Mouse (Mus musculus) spleen, adult 2 months (tissue): ENCODE measurements around the gene Cpox.

ENCODE experiments used
- CTCF ChIP-seq: fragments of 200-500 bp; IDR thresholded peaks from 2 replicates; pipeline ENCODE4 v1.5.1; 2011; ENCODE audit warnings: mild to moderate bottlenecking, inconsistent platforms; ENCODE audit not compliant: insufficient read depth, insufficient read length, insufficient replicate concordance; ENCODE audit errors: extremely low read depth
- POLR2A ChIP-seq: fragments of 200-500 bp; IDR thresholded peaks from 2 replicates; pipeline ENCODE4 v1.6.1; 2011; ENCODE audit warnings: low read depth, low read length, inconsistent platforms

GRCm38 (mm10) chr16:58751314-58751713, 81.2 kb downstream of the Cpox start:
- TF ChIP-seq CTCF: no peak
- no peak for TF ChIP-seq POLR2A
